Mouse (Mus musculus) right cerebral cortex, postnatal 14 days (tissue): ENCODE data around the gene Tbc1d8b.
A peak's percentile ranks its signal among the peaks of the same experiment; 100 is the strongest.
"Not testable (repeated sequence)": the region's sequence is repeated elsewhere in the genome, so short reads cannot be mapped to it uniquely, and the experiment has no call there.

Source experiments
- DNase-seq: peaks from one replicate; pipeline ENCODE4 v3.0.0; 2022

Tbc1d8b gene

DNA sequence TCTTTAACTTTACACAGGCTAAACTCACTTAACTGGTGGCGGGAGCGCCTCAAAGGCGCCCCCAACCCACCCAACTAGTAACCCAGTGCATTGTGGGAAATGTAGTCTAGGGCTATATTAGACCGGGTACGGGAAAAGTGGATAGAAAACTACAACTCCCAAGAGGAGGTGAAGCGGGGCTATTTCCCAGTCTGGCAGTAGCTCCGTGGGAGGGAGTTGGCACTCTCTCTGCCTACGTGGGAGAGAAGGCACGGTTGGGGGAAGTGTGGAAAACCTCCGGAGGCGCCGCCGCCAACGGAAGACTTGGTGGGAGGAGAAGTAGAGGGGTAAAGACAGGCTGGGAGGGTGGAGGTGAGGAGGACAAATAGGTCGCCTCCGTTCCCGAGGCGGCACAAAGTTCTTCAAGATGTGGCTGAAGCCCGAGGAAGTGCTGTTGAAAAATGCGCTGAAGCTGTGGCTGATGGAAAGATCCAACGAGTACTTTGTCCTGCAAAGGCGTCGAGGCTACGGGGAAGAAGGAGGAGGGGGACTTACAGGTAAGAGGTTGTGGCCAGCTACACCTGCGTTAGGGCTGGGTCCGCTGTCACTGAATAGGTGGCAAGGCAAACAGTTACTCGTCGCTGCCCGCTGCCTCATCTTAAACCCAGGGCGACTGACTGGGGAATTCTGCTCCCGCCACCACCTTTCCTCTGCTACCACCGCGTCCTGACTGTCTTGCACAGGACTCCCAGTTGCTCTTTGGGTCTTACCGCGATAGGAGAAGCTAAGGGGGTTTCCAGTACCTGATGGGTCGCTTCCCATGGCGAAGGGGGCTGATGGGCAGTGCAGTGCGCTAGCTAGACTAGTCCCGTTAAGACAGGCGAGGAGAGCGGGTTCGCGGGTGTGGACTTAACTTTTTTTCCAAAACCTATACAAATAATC lies at the start of gene Tbc1d8b:
Tbc1d8b (plus strand) TSS at position 222 of the 921 bp plus-strand sequence.
- DNase-seq: peak; percentile 28

- DNase-seq: no peak
Measured at GRCm38 (mm10) chrX:139639744-139640143, 45.1 kb upstream of the Tbc1d8b start.

- DNase-seq: no peak
Measured at GRCm38 (mm10) chrX:139640418-139640817, 44.4 kb upstream of the Tbc1d8b start.

DNA sequence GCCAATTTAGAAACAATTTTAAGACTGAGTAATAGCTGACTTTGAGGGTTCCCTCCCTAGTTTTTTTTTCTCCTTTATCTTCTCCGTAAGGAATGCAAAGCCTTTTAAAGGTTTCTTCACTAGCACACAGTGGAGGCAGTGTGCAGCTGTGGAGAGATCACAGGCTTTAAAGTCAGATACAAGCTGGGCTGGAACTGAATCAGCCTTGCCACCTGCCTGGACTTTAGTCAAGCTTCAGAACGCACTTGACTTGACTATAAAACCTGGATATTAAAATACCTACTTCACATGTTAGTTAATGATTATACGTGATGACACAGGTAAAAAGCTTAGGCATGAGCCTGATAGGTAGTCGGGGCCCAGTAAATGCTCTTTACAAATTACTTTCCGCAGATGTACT lies 32.6 kb upstream of the Tbc1d8b start:
- no peak for DNase-seq

GRCm38 (mm10) chrX:139653292-139653691 lies 31.5 kb upstream of the Tbc1d8b start:
- DNase-seq: no peak

DNA sequence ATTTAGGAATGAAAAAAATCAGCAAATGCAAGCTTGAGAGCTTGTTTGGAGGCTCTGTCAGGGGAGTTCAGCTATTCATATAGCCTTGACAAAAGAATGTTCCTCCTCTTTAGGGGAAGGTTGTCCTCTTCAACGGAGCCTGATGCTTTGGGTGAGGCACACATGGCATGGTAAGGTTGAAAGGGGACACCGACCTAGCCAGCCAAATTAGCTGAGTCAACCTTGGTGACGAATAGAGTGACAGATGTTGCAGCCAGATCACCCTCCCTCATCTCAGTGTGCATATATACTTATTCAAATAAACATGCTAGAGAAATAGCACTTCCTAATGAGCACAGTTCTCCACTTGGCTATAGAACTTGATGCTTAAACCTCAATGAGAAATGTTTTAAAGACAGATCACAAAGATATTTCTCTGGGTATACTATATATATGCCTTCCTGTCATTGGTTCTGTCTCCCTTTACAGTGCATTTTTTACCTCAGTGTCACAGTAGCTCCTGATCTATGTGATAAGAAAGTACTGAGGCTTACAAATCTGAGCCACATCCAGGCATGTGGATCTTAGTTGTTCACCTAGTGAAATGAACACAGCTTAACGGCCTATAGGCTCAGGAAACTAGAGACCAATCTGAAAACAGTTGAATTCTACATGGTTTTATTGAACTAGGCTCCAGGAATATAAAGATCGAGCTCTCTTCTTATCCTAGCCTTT lies 30.3 kb upstream of the Tbc1d8b start:
- no peak for DNase-seq

DNA sequence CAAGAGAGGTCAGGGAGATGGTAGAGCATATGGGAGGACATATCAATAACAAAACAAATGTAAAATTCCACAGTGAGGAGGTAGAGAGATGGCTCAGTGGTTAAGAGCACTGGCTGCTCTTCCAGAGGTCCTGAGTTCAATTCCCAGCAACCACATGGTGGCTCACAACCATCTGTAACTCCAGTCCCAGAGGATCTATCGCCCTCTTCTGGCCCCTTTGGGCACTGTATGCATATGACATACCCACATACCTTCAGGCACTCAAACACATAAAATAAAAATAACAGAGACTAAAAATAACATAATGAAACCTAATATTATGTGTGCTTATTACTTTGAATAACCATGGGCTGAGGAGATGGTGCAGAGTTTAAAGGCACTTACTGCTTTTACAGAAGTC lies 22.7 kb upstream of the Tbc1d8b start:
- no peak for DNase-seq

DNA sequence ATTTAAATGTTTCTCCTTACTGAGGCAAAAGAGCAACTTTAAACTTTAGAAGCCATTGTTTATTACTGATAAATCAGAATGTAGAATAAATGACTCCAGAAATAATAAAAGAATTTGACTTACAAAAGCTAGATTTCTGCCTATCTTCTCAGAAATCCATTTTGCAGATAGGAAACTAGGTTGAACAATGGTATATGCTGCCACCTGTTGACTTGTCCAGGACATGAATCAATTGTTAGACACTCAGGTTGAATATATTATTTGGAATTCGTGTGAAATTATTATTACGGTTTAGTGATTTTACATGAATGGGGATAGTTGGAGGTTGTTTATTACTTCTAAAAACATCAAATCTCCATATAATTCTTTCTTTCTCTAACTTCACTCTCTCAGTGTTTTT lies 19.0 kb upstream of the Tbc1d8b start:
- no peak for DNase-seq

DNA sequence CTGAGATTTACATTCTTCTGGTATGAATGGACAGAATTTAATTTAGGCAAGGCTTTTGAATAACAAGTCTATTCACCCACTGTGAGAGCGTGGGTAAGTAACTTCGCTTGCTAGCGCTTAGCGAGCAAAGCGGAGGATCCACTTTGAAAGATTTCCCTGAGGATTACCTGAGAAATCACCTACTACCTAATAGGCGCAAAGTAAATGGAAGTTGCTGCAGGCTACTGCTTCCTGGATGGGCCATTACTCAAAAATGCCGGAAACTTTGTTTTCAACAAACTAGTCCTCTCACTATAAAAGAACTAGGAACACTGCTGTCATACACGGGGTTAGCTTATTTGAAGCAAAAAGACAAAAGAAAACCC lies 404 bp upstream of the Tbc1d8b start:
- DNase-seq: no peak

DNA sequence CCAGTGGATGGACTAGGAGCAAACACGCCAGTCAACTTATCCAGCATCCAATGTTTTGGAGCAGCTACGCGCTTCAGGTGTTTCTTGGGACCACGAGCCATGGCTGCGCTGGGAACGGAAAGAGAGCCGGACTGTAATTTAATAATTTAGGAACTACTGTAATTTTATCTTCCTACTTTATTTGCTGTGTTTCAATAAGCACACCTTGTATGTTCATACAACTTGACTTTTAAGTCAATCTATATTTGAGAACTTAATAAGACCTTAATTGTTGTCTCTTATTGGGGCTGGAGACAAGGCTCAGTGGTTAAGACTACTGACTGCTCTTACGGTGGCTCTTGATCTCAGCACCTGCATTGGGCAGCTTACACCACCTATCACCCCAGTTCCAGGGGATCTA lies 29.6 kb downstream of the Tbc1d8b start, which contains the start of gene Gm15013:
Gm15013 (minus strand) TSS at position 101 of the 400 bp plus-strand sequence.
- no peak for DNase-seq

- DNase-seq: no peak
Measured at GRCm38 (mm10) chrX:139722350-139722749, 37.6 kb downstream of the Tbc1d8b start.

- DNase-seq: no peak
Measured at GRCm38 (mm10) chrX:139730541-139730940, 45.7 kb downstream of the Tbc1d8b start.

- DNase-seq: no peak
Measured at GRCm38 (mm10) chrX:139737066-139737465, 52.3 kb downstream of the Tbc1d8b start.

DNA sequence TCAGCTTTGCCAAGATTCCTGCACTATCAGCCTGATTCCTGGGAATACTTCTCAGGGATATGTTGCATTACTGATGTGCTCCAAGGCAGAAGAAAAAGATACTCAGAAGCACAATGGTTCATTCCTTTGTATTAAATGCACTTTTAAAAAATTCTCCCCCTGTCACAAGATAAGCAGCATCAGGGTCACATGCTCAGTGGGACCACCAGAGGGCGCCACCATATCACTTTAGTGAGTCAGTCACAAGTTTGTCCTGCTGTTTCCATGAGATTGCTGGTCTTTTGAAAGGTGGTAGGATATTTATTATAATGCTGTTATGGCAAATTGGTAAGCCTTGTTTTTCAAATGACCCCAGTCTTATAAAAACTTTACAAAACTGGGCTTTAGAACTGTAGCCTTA lies 67.1 kb downstream of the Tbc1d8b start:
- peak; percentile 57 for DNase-seq

DNA sequence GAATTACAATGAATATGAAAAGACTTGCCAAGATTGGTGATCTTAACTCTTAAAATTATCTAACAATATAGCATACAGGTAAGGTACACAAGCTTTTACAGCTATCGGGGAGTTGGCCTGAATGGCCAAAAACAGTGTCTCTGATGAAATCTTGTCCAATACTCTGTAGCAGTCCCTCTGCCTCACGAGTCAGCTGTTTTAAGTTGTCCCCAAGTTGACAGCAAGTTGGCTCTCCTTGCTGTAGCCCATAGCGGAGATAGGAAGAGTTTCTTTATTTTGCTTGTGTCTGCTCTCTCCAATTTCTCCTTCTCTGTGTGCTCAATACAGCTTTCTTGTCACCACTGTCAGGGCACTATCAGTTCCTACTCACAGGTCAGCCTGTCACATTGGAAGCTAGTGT lies 73.8 kb downstream of the Tbc1d8b start:
- not testable (repeated sequence) for DNase-seq

DNA sequence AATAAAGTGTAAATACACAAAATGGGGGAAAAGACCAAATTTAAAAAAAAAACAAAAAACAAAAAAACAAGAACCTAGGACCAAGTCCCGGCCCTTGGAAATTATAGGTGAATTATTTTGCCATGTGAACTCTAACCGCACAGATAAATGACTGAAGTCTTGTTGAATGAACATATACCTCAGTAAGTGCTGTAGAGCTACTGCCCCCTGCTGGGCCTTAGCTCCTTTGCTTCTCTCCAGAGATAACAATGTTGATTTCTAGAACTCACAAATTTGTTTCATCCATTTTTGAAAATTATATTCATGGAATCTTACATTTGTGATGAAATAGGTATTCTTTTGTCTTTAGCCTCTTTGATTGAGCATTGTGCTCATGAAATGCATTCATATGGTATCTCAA lies 77.8 kb downstream of the Tbc1d8b start:
- DNase-seq: peak; percentile 45

GRCm38 (mm10) chrX:139769975-139770637 lies 85.3 kb downstream of the Tbc1d8b start:
- DNase-seq: no peak

DNA sequence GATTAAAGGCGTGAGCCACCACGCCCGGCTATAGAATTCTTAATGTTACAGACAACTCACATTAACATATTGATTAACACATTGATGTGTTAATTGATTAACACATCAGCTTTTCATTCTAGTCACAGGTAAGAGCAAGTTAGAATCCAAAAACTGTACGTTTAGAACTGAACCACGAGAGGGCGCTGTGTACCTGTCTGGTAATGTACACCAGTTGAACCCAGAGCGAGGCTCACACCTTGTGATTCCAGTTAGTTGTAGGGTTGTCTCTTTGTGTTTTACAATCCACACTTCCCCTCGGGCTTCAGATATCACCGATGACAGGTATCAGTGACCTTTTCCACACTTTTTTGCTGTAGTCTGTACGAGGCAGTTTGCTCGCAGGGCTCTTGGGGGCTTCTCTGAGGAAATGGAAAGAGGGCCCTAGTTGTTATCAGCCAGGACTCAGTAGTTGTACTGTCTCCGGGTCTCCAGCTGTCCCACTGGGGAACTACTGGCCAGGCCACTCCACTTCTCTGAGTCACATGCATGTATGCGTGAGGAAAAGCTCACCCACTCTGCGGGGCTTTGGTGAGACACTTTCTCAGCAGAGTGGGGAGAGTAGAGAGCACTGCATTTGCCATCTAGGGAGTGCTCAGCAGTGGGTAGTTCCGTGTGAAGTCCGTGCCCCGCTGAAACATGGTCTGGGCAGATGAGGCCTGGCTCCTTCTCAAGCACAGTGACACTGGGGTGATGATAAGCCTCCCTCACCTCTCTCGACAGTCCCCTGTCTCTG lies 89.7 kb downstream of the Tbc1d8b start:
- peak; percentile 29 for DNase-seq

GRCm38 (mm10) chrX:139775084-139775612 lies 90.4 kb downstream of the Tbc1d8b start:
- DNase-seq: no peak

DNA sequence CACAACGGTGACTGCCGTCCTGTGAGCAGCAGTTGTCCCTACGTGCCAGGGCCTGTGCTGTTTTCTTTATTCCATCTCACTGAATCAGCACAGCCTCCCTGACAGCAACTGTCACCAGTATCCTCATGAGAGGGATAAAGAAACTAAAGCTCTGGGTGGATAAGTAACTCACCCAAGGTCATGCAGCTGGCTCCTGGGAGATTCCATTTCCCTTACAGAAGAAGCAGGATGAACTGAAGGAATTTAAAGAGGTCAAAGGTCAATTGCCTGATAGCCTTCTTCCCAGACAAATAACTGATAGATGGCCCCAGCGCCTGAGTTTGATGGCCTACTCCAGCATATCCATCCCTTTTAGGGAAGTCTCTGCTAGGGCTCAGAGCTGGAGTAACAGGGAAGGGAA lies 92.6 kb downstream of the Tbc1d8b start:
- no peak for DNase-seq

GRCm38 (mm10) chrX:139778886-139779285 lies 94.1 kb downstream of the Tbc1d8b start:
- no peak for DNase-seq

GRCm38 (mm10) chrX:139779401-139779800 lies 94.6 kb downstream of the Tbc1d8b start:
- DNase-seq: no peak
